Mouse (Mus musculus) megakaryocyte, embryonic 14.5 days (primary cell): ENCODE results near the gene Btbd11.

Source experiments
- FLI1 ChIP-seq: IDR thresholded peaks from 2 replicates; pipeline ENCODE4 v1.6.1; 2012; ENCODE audit warnings: low read length, inconsistent platforms, mixed read lengths
- GATA1 ChIP-seq: IDR thresholded peaks from 3 replicates; pipeline ENCODE4 v1.6.1; 2012; ENCODE audit warnings: mixed read lengths, low read length, inconsistent platforms, borderline replicate concordance

DNA sequence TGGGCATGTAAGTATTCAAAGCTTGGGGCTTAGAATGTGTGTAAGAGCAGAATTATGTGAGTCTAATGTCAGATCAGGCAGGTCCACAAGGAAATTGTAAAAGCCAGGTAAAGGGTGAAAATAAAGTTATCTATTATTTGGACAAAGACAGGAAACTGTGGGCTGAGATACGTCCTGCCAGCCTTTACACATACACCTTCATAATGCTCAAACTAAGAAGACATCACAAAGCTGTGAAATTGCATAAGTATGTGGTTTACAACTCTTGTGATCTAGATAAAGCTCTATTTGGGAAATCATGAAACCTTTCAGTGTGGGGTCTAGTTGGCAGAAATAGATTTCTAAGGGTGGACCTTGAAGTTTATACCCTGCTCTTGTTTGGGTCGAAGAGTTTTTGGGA, 34.1 kb upstream of the Btbd11 start:
- no peak for TF ChIP-seq GATA1
- TF ChIP-seq FLI1: no peak
